Mouse (Mus musculus) embryonic fibroblast, embryonic 13.5 days (primary cell): ENCODE data around the gene Scaper.

Experiments
- CTCF ChIP-seq: IDR thresholded peaks from 2 replicates; pipeline ENCODE4 v1.5.1; 2011; ENCODE audit warnings: mild to moderate bottlenecking, control low read depth, low read length, moderate library complexity, borderline replicate concordance; ENCODE audit not compliant: insufficient read depth
- POLR2A ChIP-seq: IDR thresholded peaks from 2 replicates; pipeline ENCODE4 v1.6.1; 2011; ENCODE audit warnings: low read depth, mild to moderate bottlenecking, control low read depth, low read length, moderate library complexity

DNA sequence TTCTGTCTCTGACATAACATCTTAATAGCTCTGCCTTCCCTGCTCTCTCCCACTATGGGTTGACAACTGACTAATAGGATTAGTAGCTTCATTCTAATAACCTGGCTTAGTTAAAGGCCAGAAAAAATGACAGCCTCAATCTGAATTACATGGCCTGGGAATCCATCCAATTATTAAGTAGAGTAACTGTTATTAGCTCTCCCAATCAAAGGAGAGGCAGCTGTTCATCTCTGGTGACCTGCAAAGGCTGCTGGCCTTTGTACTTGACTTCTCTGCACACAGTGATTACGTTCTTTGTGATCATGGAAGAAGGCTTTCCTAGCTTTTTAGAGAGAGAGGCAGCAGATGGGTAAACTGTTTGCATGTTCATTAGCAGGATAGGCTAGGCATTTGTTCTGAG is 242.6 kb downstream of the Scaper start:
- TF ChIP-seq CTCF (no peak), POLR2A (no peak)
